Mouse (Mus musculus) kidney, postnatal 0 days (tissue): ENCODE data around the gene Adipoq. TPM values are rescaled to one million over a fixed set of nuclear protein-coding genes. Genes with fewer than 3 reads are reported as not detected.

Experiments used
- ATAC-seq: fragments of 200-750 bp; cut with Nextera tagmentation; replicated peaks from 2 replicates; pipeline ENCODE4 v1.8.0; 2017; ENCODE audit warnings: low read depth, moderate number of reproducible peaks, moderate TSS enrichment, moderate library complexity; ENCODE audit not compliant: low FRiP score
- DNase-seq: peaks from one replicate; pipeline ENCODE4 v3.0.0-alpha.2; 2016; ENCODE audit warnings: low spot score
- H3K27ac ChIP-seq: fragments of 300-500 bp; sonication (generic); 2 replicates; pipeline ENCODE4 v1.5.1; 2014; ENCODE audit warnings: mild to moderate bottlenecking
- H3K27me3 ChIP-seq: fragments of 300-500 bp; sonication (generic); 2 replicates; pipeline ENCODE4 v1.6.1; 2014; ENCODE audit warnings: low read length, mixed read lengths; ENCODE audit not compliant: insufficient read depth
- H3K36me3 ChIP-seq: fragments of 300-500 bp; sonication (generic); 2 replicates; pipeline ENCODE4 v1.6.1; 2014; ENCODE audit warnings: low read length, mixed read lengths; ENCODE audit not compliant: insufficient read depth
- H3K4me1 ChIP-seq: fragments of 300-500 bp; sonication (generic); replicated peaks from 2 replicates; pipeline ENCODE4 v1.6.1; 2014; ENCODE audit warnings: antibody characterized with exemption, low read length, mixed read lengths; ENCODE audit not compliant: insufficient read depth
- H3K4me2 ChIP-seq: fragments of 300-500 bp; sonication (generic); 2 replicates; pipeline ENCODE4 v1.6.1; 2014; ENCODE audit warnings: mild to moderate bottlenecking, low read length, moderate library complexity, mixed read lengths
- H3K4me3 ChIP-seq: fragments of 300-500 bp; sonication (generic); replicated peaks from 2 replicates; pipeline ENCODE4 v1.5.1; 2014; ENCODE audit warnings: low read depth, low read length
- H3K9ac ChIP-seq: fragments of 300-500 bp; sonication (generic); 2 replicates; pipeline ENCODE4 v1.6.1; 2014; ENCODE audit warnings: low read depth, low read length
- H3K9me3 ChIP-seq: fragments of 300-500 bp; sonication (generic); replicated peaks from 2 replicates; pipeline ENCODE4 v1.6.1; 2016; ENCODE audit warnings: low read length, inconsistent platforms, mixed read lengths
- CTCF ChIP-seq: IDR thresholded peaks from 2 replicates; pipeline ENCODE4 v1.5.1; 2016; ENCODE audit warnings: antibody characterized with exemption, low read depth, mild to moderate bottlenecking, moderate library complexity
- WGBS: fragments of 180-500 bp; shearing (Covaris S2); extraction: QIAGEN DNeasy Blood & Tissue Kit; methylation state at CpG from one replicate; pipeline ENCODE4 v1.1.7; 2014; 5-methylcytosine and 5-hydroxymethylcytosine counted together
- polyA plus RNA-seq: library from polyadenylated mRNA; unstranded; fragments of >200 nt; fragmentation: Nextera tagmentation; extraction: Ambion mirVana; gene quantifications from 2 replicates; pipeline ENCODE4 v1.2.1, GENCODE M21; 2015

The Adipoq gene
- polyA plus RNA-seq, 1 experiment from 2014 or later, result 0.89 TPM

DNA sequence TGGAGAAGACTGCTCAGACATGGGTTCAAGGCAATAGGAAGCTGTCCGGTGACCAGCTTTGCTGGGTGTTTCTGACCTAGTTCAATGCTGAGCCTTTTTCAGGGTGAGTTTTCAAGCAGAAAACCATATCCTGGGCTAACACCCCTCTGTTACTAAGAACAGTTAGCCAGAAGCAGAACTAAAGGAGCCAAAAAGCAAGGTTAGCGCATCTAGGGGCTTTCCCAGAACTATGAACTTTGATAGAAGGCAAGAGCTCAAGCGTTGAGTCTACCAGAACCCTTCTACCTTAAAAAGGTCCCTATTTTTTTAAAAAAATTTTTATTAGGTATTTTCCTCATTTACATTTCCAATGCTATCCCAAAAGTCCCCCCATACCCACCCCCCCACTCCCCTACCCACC, 5.4 kb upstream of the Adipoq start:
- ATAC-seq (no peak), DNase-seq (no peak)
- WGBS, result 95% methylated on average over 3 of the region's 3 CpGs
- H3K27ac ChIP-seq, result no peak overlapping the region
- H3K4me3 ChIP-seq, result no peak overlapping the region
- no peaks in the 10 kb centered on the region for H3K27me3 ChIP-seq
- no peaks in the 10 kb centered on the region for H3K36me3 ChIP-seq
- H3K4me2 ChIP-seq, result no peak overlapping the region
- H3K9ac ChIP-seq, result no peak overlapping the region
- no peak for TF ChIP-seq CTCF
- no peaks in the 10 kb centered on the region for H3K4me1 ChIP-seq
- no peaks in the 10 kb centered on the region for H3K9me3 ChIP-seq

- H3K9me3 ChIP-seq, result no peaks in the 10 kb centered on the region
- H3K4me1 ChIP-seq, result no peaks in the 10 kb centered on the region
- no peak overlapping the region for H3K27ac ChIP-seq
- no peak overlapping the region for H3K9ac ChIP-seq
- H3K27me3 ChIP-seq, result no peaks in the 10 kb centered on the region
- DNase-seq (no peak), ATAC-seq (no peak)
- H3K36me3 ChIP-seq, result no peaks in the 10 kb centered on the region
- 86% methylated on average over 7 of the region's 7 CpGs for WGBS
- H3K4me2 ChIP-seq, result no peak overlapping the region
- H3K4me3 ChIP-seq, result no peak overlapping the region
- no peak for TF ChIP-seq CTCF
Observed at GRCm38 (mm10) chr16:23144326-23144725, 2.0 kb upstream of the Adipoq start.

DNA sequence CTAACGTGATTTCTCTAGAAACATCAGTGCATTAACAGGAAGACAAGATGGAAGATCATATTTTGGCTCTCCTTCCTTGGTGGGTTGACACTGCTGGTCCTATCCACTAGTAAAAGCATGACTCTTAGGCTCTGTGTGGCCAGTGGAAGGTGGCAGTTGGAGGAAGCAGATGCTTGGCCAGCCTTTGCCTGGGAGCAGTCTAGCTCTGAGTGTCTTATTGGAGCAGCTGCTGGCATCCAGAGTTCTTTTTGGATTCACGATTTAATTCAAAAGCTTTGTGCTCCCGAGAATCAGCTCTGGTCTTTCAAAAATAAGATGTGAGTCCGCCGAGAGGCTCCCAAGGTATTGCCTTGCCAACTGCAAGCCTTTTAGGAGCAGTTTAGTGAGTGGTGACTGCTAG, 1.1 kb upstream of the Adipoq start:
- no peaks in the 10 kb centered on the region for H3K9me3 ChIP-seq
- H3K4me1 ChIP-seq, result no peaks in the 10 kb centered on the region
- no peak for DNase-seq
- no peaks in the 10 kb centered on the region for H3K36me3 ChIP-seq
- H3K27me3 ChIP-seq, result no peaks in the 10 kb centered on the region
- ATAC-seq, result no peak
- H3K9ac ChIP-seq, result no peak overlapping the region
- H3K27ac ChIP-seq, result no peak overlapping the region
- 76% methylated on average over 5 of the region's 5 CpGs for WGBS
- no peak overlapping the region for H3K4me3 ChIP-seq
- no peak overlapping the region for H3K4me2 ChIP-seq
- no peak for TF ChIP-seq CTCF

- no peak overlapping the region for H3K27ac ChIP-seq
- H3K36me3 ChIP-seq, result no peaks in the 10 kb centered on the region
- no peak overlapping the region for H3K4me2 ChIP-seq
- ATAC-seq (no peak), DNase-seq (no peak)
- WGBS, result 31% methylated on average over 2 of the region's 2 CpGs
- no peaks in the 10 kb centered on the region for H3K4me1 ChIP-seq
- no peaks in the 10 kb centered on the region for H3K27me3 ChIP-seq
- H3K9ac ChIP-seq, result no peak overlapping the region
- H3K4me3 ChIP-seq, result no peak overlapping the region
- no peak for TF ChIP-seq CTCF
- H3K9me3 ChIP-seq, result no peaks in the 10 kb centered on the region
Observed at GRCm38 (mm10) chr16:23148936-23149335, 2.6 kb downstream of the Adipoq start.

GRCm38 (mm10) chr16:23149396-23149795, 3.1 kb downstream of the Adipoq start:
- no peak for ATAC-seq
- Histone ChIP-seq H3K9ac (no peak overlapping the region), H3K4me1 (no peaks in the 10 kb centered on the region), H3K27ac (no peak overlapping the region), H3K9me3 (no peaks in the 10 kb centered on the region), H3K36me3 (no peaks in the 10 kb centered on the region), H3K4me3 (no peak overlapping the region), H3K27me3 (no peaks in the 10 kb centered on the region), H3K4me2 (no peak overlapping the region)
- 77% methylated on average over 8 of the region's 8 CpGs for WGBS
- no peak for TF ChIP-seq CTCF
- no peak for DNase-seq

DNA sequence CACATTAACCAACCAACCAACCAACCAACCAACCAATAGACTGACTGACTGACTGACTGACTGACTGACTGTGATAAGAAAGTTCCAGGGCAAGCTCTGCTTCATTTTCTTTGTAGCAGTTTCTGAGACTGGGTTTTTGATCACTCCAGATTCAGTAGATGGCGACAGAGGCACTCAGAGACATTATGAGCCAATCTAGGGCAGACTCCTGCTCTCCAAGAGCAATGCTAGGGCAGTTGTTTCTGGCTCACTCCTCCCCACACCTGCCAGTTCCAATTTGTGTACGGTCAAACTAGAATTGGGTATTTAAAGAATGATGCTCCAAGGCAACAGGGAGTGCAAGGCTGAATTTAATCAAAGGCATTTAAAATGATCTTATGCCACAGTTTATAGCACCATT, 5.1 kb downstream of the Adipoq start:
- Histone ChIP-seq H3K27me3 (no peaks in the 10 kb centered on the region), H3K27ac (no peak overlapping the region), H3K4me2 (no peak overlapping the region), H3K9ac (no peak overlapping the region), H3K36me3 (no peaks in the 10 kb centered on the region), H3K4me3 (no peak overlapping the region), H3K9me3 (no peaks in the 10 kb centered on the region), H3K4me1 (no peaks in the 10 kb centered on the region)
- DNase-seq, result peak; percentile 68
- ATAC-seq, result no peak; the same call in 1 of the 2 replicates
- 7% methylated on average over 2 of the region's 2 CpGs for WGBS
- peak; percentile 77 for TF ChIP-seq CTCF

GRCm38 (mm10) chr16:23154261-23154660, 7.9 kb downstream of the Adipoq start:
- no peak overlapping the region for H3K9ac ChIP-seq
- H3K4me3 ChIP-seq, result no peak overlapping the region
- DNase-seq (no peak), ATAC-seq (no peak)
- no peaks in the 10 kb centered on the region for H3K4me1 ChIP-seq
- H3K27ac ChIP-seq, result no peak overlapping the region
- no peaks in the 10 kb centered on the region for H3K27me3 ChIP-seq
- no peaks in the 10 kb centered on the region for H3K9me3 ChIP-seq
- no peak for TF ChIP-seq CTCF
- WGBS, result 70% methylated on average over 5 of the region's 5 CpGs
- no peaks in the 10 kb centered on the region for H3K36me3 ChIP-seq
- no peak overlapping the region for H3K4me2 ChIP-seq
